Mouse (Mus musculus) limb, embryonic 12.5 days (tissue): Measurements from ENCODE around the gene Zfp90. TPM values are rescaled to one million over a fixed set of nuclear protein-coding genes. Genes with fewer than 3 reads are reported as not detected.
"Not testable (repeated sequence)": the region's sequence is repeated elsewhere in the genome, so short reads cannot be mapped to it uniquely, and the experiment has no call there.

Experiments
- ATAC-seq: fragments of 200-750 bp; cut with Nextera tagmentation; 2 replicates; pipeline ENCODE4 v1.8.0; 2017; ENCODE audit warnings: low read depth, moderate TSS enrichment; ENCODE audit not compliant: insufficient number of reproducible peaks, insufficient read depth, low FRiP score, low TSS enrichment
- H3K27ac ChIP-seq: fragments of 300-500 bp; sonication (generic); 2 replicates; pipeline ENCODE4 v1.5.1; 2016; ENCODE audit warnings: mild to moderate bottlenecking, moderate library complexity
- H3K27me3 ChIP-seq: fragments of 300-500 bp; sonication (generic); 2 replicates; pipeline ENCODE4 v1.6.1; 2016; ENCODE audit warnings: mild to moderate bottlenecking, moderate library complexity
- H3K36me3 ChIP-seq: fragments of 300-500 bp; sonication (generic); 2 replicates; pipeline ENCODE4 v1.6.1; 2016; ENCODE audit warnings: mild to moderate bottlenecking, moderate library complexity
- H3K4me1 ChIP-seq: fragments of 300-500 bp; sonication (generic); replicated peaks from 2 replicates; pipeline ENCODE4 v1.6.1; 2016
- H3K4me2 ChIP-seq: fragments of 300-500 bp; sonication (generic); 2 replicates; pipeline ENCODE4 v1.6.1; 2016; ENCODE audit warnings: mild to moderate bottlenecking, moderate library complexity
- H3K4me3 ChIP-seq: fragments of 300-500 bp; sonication (generic); replicated peaks from 2 replicates; pipeline ENCODE4 v1.5.1; 2016; ENCODE audit warnings: mild to moderate bottlenecking
- H3K9ac ChIP-seq: fragments of 300-500 bp; sonication (generic); replicated peaks from 2 replicates; pipeline ENCODE4 v1.6.1; 2016; ENCODE audit warnings: mild to moderate bottlenecking, moderate library complexity
- H3K9me3 ChIP-seq: fragments of 300-500 bp; sonication (generic); 2 replicates; pipeline ENCODE4 v1.6.1; 2016; ENCODE audit warnings: mild to moderate bottlenecking, moderate library complexity
- WGBS: fragments of 180-500 bp; shearing (Covaris S2); methylation state at CpG from one replicate; pipeline ENCODE4 v1.1.7; 2016; 5-methylcytosine and 5-hydroxymethylcytosine counted together
- polyA plus RNA-seq: library from polyadenylated mRNA; unstranded; fragments of >200 nt; fragmentation: Nextera tagmentation; extraction: Ambion mirVana; gene quantifications from 2 replicates; pipeline ENCODE4 v1.2.1, GENCODE M21; 2016

The Zfp90 gene
- polyA plus RNA-seq, 1 experiment from 2014 or later: 30.4 TPM

DNA sequence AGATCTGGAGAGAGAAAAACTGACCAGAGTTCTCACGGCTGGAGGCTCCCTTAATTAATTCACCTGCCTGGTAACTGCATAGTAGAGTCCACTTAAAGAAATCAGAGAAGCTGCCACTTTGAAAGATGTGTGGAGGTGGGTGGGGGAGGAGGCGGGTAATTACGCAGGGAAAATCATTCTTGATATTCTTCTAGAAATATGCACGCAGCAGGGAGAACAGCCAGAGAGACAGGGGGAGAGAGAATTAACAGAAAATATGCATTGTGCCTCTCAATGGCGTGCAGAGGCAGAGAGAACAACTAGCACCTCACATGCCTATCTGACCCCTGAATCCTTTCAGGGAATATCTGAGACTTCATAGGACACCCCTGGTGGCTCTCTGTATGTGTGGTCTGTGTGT lies 14.9 kb upstream of the Zfp90 start:
- Histone ChIP-seq H3K9me3 (no peaks in the 10 kb centered on the region), H3K27me3 (0 out of 2 replicates have a peak, but pooled peaks cover 3% of the 10 kb centered on the region), H3K4me2 (no peak overlapping the region), H3K36me3 (no peaks in the 10 kb centered on the region), H3K9ac (no peak overlapping the region), H3K27ac (0 out of 2 replicates have a peak overlapping the region, but pooled peaks have one; percentile 56), H3K4me3 (no peak overlapping the region), H3K4me1 (peaks cover 19% of the 10 kb centered on the region; the same call in 1 of the 2 replicates)
- 50% methylated on average over 5 of the region's 5 CpGs for WGBS
- ATAC-seq: no peak

DNA sequence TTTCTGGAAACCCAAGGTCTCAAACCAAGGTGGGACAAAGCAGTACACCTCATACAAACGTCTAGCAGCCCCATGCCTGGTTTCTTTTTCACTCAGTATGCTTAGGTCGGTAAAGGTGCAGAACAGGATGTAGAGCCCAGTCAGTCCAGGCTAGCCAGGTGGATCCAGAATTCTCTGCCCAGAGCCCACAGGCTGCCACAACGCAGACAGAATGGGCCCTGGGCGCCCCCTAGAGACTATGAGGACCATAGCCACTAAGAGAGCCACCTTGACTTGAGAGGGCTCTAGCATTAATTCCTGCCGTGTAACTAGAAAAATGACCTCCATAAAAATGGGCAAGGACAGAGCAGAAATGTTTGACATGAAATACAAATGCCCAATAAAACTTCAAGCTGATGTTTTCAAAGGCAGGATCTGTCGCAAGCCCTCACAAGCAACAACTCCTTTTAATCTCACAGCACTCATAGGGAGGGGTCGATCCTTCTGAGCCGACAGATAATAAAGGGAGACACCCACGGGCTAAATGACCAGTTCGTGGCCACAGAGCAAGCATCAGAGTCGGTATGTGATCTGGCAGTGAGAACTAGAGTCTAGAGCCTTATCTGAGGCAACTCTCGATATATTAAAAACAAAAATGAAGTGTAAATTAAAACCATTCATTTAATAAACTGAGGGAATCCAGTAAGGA lies 11.7 kb upstream of the Zfp90 start:
- Histone ChIP-seq H3K4me3 (no peak overlapping the region), H3K27ac (no peak overlapping the region), H3K36me3 (no peaks in the 10 kb centered on the region), H3K27me3 (0 out of 2 replicates have a peak, but pooled peaks cover 3% of the 10 kb centered on the region), H3K9ac (no peak overlapping the region), H3K9me3 (no peaks in the 10 kb centered on the region), H3K4me1 (peaks cover 19% of the 10 kb centered on the region; the same call in 1 of the 2 replicates), H3K4me2 (no peak overlapping the region)
- no peak for ATAC-seq
- WGBS: 40% methylated on average over 12 of the region's 12 CpGs

DNA sequence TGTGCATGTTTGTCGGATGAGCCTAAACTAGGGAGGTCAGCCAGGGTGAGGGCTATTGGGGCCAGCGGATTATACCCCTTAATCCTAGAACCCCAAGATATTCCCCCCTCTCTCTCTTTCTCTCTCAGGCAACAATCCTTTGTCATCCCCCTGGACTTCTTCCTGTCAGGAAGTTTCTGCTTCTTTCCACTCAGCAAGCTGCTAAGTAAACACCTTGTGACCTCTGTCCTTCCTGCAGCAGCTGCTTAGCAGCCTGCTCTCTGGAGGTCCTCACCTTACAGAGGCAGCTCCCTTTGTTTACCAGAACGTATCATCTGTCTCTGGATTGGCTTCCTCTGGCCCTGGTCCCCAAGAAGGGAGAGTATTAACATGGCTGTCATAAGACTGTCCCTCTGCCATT lies 10.3 kb upstream of the Zfp90 start:
- Histone ChIP-seq H3K36me3 (no peaks in the 10 kb centered on the region), H3K27me3 (peaks cover 6% of the 10 kb centered on the region; the same call in 1 of the 2 replicates), H3K4me2 (no peak overlapping the region), H3K27ac (no peak overlapping the region), H3K9ac (no peak overlapping the region), H3K9me3 (no peaks in the 10 kb centered on the region), H3K4me3 (no peak overlapping the region), H3K4me1 (peaks cover 14% of the 10 kb centered on the region; the same call in 1 of the 2 replicates)
- no peak for ATAC-seq
- 50% methylated on average over 3 of the region's 3 CpGs for WGBS

DNA sequence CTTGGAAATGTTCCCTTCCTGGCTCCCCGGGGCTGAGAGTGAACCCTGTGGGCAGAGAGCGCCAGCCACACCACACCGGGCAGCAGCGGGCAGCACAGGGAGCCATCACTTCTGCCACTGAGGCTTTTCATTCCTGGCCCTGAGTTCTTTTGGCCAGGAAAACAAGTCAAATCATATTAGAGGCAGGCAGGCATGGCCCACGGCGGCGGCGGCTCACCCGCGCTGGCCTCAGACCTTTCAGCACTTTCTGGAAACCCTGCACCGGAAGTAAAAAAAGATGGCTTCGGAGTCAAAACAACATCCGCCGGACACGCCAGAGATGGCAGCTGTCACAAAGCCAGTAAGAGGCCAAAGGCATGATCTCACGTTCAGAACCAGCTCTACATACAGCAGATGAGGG lies 9.3 kb upstream of the Zfp90 start:
- Histone ChIP-seq H3K4me3 (no peak overlapping the region), H3K27me3 (peaks cover 6% of the 10 kb centered on the region; the same call in 1 of the 2 replicates), H3K4me1 (peaks cover 7% of the 10 kb centered on the region; the same call in 1 of the 2 replicates), H3K4me2 (no peak overlapping the region), H3K27ac (no peak overlapping the region), H3K9ac (no peak overlapping the region), H3K9me3 (no peaks in the 10 kb centered on the region), H3K36me3 (no peaks in the 10 kb centered on the region)
- no peak for ATAC-seq
- 78% methylated on average over 16 of the region's 16 CpGs for WGBS

- H3K9ac ChIP-seq: no peak overlapping the region
- H3K4me1 ChIP-seq: peaks cover 19% of the 10 kb centered on the region
- 71% methylated on average over 7 of the region's 7 CpGs for WGBS
- H3K9me3 ChIP-seq: no peaks in the 10 kb centered on the region
- H3K4me3 ChIP-seq: no peak overlapping the region
- no peak overlapping the region for H3K4me2 ChIP-seq
- H3K27ac ChIP-seq: no peak overlapping the region
- H3K27me3 ChIP-seq: peaks cover 3% of the 10 kb centered on the region; the same call in 1 of the 2 replicates
- H3K36me3 ChIP-seq: no peaks in the 10 kb centered on the region
- no peak for ATAC-seq
Measured at GRCm38 (mm10) chr8:106410055-106410454, 5.1 kb upstream of the Zfp90 start.

GRCm38 (mm10) chr8:106410564-106410963 lies 4.6 kb upstream of the Zfp90 start:
- no peak overlapping the region for H3K4me3 ChIP-seq
- H3K27me3 ChIP-seq: peaks cover 3% of the 10 kb centered on the region; the same call in 1 of the 2 replicates
- H3K36me3 ChIP-seq: no peaks in the 10 kb centered on the region
- peaks cover 17% of the 10 kb centered on the region for H3K4me1 ChIP-seq
- no peak for ATAC-seq
- H3K27ac ChIP-seq: no peak overlapping the region
- no peak overlapping the region for H3K4me2 ChIP-seq
- H3K9me3 ChIP-seq: no peaks in the 10 kb centered on the region
- no peak overlapping the region for H3K9ac ChIP-seq
- WGBS: 75% methylated on average over 7 of the region's 7 CpGs

GRCm38 (mm10) chr8:106411783-106412451 lies 3.2 kb upstream of the Zfp90 start:
- Histone ChIP-seq H3K9ac (no peak overlapping the region), H3K27ac (no peak overlapping the region), H3K27me3 (peaks cover 3% of the 10 kb centered on the region; the same call in 1 of the 2 replicates), H3K4me1 (peaks cover 26% of the 10 kb centered on the region), H3K36me3 (peaks cover 3% of the 10 kb centered on the region; the same call in 1 of the 2 replicates), H3K9me3 (no peaks in the 10 kb centered on the region), H3K4me2 (no peak overlapping the region), H3K4me3 (no peak overlapping the region)
- WGBS: 22% methylated on average over 14 of the region's 14 CpGs
- no peak for ATAC-seq

DNA sequence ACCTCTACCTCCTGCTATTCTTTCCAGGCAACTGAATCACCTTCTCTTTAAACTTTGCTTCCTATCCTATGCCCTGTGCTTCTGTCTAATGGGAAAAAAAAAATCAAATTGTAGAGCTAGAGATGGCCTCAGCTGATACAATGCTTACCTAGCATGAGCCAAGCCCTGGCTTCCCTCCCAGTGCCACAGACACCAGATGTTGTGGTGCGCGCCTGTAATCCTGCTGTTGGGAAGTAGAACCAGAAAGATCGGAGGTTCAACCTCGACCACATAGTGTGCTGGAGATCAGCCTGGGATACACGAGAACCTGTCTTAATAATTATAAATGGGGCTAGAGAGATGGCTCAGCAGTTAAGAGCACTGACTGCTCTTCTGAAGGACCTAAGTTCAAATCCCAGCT lies 2.6 kb downstream of the Zfp90 start:
- no peak overlapping the region for H3K9ac ChIP-seq
- 93% methylated on average over 5 of the region's 5 CpGs for WGBS
- no peak overlapping the region for H3K4me3 ChIP-seq

DNA sequence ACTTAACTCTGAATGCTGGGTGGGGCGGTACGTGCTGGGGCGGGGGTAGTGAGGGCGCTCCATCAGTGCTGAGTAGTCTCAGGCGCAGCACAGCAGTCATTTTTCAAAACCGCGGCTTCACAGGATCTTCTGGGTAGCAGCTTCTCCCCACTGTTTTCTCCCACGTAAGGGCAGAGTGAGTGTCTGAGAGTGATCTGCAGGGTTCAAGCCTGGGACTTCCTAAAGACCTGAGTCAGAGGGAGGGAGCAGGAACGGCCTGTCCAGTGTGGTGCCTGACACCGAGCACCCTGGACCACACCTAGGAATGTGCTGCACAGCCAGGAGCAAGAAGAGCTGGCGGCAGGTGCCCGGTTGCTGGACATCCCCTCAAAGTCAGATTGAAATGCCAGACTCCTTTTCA lies 16.0 kb downstream of the Zfp90 start:
- ATAC-seq: no peak
- peaks cover 26% of the 10 kb centered on the region for H3K36me3 ChIP-seq
- WGBS: 27% methylated on average over 12 of the region's 12 CpGs

More for the DNA sequence above, 2.6 kb downstream of the Zfp90 start:
- H3K4me1 ChIP-seq: peaks cover 19% of the 10 kb centered on the region
- peaks cover 24% of the 10 kb centered on the region for H3K9me3 ChIP-seq
- peaks cover 61% of the 10 kb centered on the region for H3K36me3 ChIP-seq
- no peak overlapping the region for H3K27ac ChIP-seq
- H3K27me3 ChIP-seq: no peaks in the 10 kb centered on the region
- H3K4me2 ChIP-seq: no peak overlapping the region
- no peak for ATAC-seq

GRCm38 (mm10) chr8:106431952-106432351 lies 16.8 kb downstream of the Zfp90 start:
- H3K4me3 ChIP-seq, H3K27ac ChIP-seq, H3K4me1 ChIP-seq, ATAC-seq, H3K9ac ChIP-seq, H3K4me2 ChIP-seq: not testable (repeated sequence)
- Histone ChIP-seq H3K9me3 (peaks cover 15% of the 10 kb centered on the region), H3K36me3 (peaks cover 17% of the 10 kb centered on the region), H3K27me3 (peaks cover 28% of the 10 kb centered on the region; the same call in 1 of the 2 replicates)
- 59% methylated on average over 10 of the region's 10 CpGs for WGBS

More for the DNA sequence above, 16.0 kb downstream of the Zfp90 start:
- no peak overlapping the region for H3K9ac ChIP-seq
- H3K4me2 ChIP-seq: no peak overlapping the region
- H3K4me1 ChIP-seq: 0 out of 2 replicates have a peak, but pooled peaks cover 5% of the 10 kb centered on the region
- peaks cover 28% of the 10 kb centered on the region; the same call in 1 of the 2 replicates for H3K27me3 ChIP-seq
- H3K4me3 ChIP-seq: no peak overlapping the region
- H3K27ac ChIP-seq: no peak overlapping the region
- H3K9me3 ChIP-seq: peaks cover 23% of the 10 kb centered on the region

- Histone ChIP-seq H3K9ac (0 out of 2 replicates have a peak overlapping the region, but pooled peaks have one; percentile 34), H3K36me3 (peaks cover 6% of the 10 kb centered on the region; the same call in 1 of the 2 replicates), H3K4me1 (0 out of 2 replicates have a peak, but pooled peaks cover 5% of the 10 kb centered on the region), H3K27ac (no peak overlapping the region), H3K4me3 (peak overlapping the region; percentile 31), H3K4me2 (peak overlapping the region; percentile 56), H3K27me3 (peaks cover 28% of the 10 kb centered on the region; the same call in 1 of the 2 replicates), H3K9me3 (peaks cover 4% of the 10 kb centered on the region; the same call in 1 of the 2 replicates)
- ATAC-seq: no peak
- WGBS: 9% methylated on average over 20 of the region's 20 CpGs
Measured at GRCm38 (mm10) chr8:106432954-106433570, 17.9 kb downstream of the Zfp90 start.
